Mouse (Mus musculus) forebrain, embryonic 14.5 days (tissue): ENCODE results near the gene Fam184b. TPM values are rescaled to one million over a fixed set of nuclear protein-coding genes. Genes with fewer than 3 reads are reported as not detected.
A peak's percentile ranks its signal among the peaks of the same experiment; 100 is the strongest.

Source experiments
- ATAC-seq: fragments of 200-750 bp; cut with Nextera tagmentation; 2 replicates; pipeline ENCODE4 v1.8.0; 2017; ENCODE audit warnings: mild to moderate bottlenecking, moderate library complexity
- DNase-seq: peaks from one replicate; pipeline ENCODE4 v3.0.0-alpha.2; 2015; ENCODE audit warnings: low spot score
- H3K27ac ChIP-seq: fragments of 300-500 bp; sonication (generic); 2 replicates; pipeline ENCODE4 v1.5.1; 2014; ENCODE audit warnings: low read depth, mild to moderate bottlenecking, control low read depth, low read length, moderate library complexity
- H3K27me3 ChIP-seq: fragments of 300-500 bp; sonication (generic); replicated peaks from 2 replicates; pipeline ENCODE4 v1.6.1; 2014; ENCODE audit warnings: low read length, control low read depth, mixed read lengths; ENCODE audit not compliant: control insufficient read depth, insufficient read depth
- H3K36me3 ChIP-seq: fragments of 300-500 bp; sonication (generic); 2 replicates; pipeline ENCODE4 v1.6.1; 2014; ENCODE audit warnings: low read length, control low read depth; ENCODE audit not compliant: control insufficient read depth, insufficient read depth
- H3K4me1 ChIP-seq: fragments of 300-500 bp; sonication (generic); 2 replicates; pipeline ENCODE4 v1.6.1; 2014; ENCODE audit warnings: antibody characterized with exemption, low read length, control low read depth; ENCODE audit not compliant: control insufficient read depth, insufficient read depth
- H3K4me2 ChIP-seq: fragments of 300-500 bp; sonication (generic); 2 replicates; pipeline ENCODE4 v1.6.1; 2014; ENCODE audit warnings: mild to moderate bottlenecking, control low read depth, low read length
- H3K4me3 ChIP-seq: fragments of 300-500 bp; sonication (generic); 2 replicates; pipeline ENCODE4 v1.5.1; 2014; ENCODE audit warnings: low read depth, low read length, control low read depth
- H3K9ac ChIP-seq: fragments of 300-500 bp; sonication (generic); 2 replicates; pipeline ENCODE4 v1.6.1; 2014; ENCODE audit warnings: mild to moderate bottlenecking, low read length, control low read depth, moderate library complexity
- H3K9me3 ChIP-seq: fragments of 300-500 bp; sonication (generic); replicated peaks from 2 replicates; pipeline ENCODE4 v1.6.1; 2016; ENCODE audit warnings: low read length, control low read depth, mixed read lengths; ENCODE audit not compliant: control insufficient read depth
- WGBS: fragments of 180-500 bp; shearing (Covaris S2); extraction: QIAGEN DNeasy Blood & Tissue Kit; methylation state at CpG from one replicate; pipeline ENCODE4 v1.1.7; 2014; 5-methylcytosine and 5-hydroxymethylcytosine counted together
- polyA plus RNA-seq: library from polyadenylated mRNA; unstranded; fragments of >200 nt; fragmentation: Nextera tagmentation; extraction: Ambion mirVana; gene quantifications from 2 replicates; pipeline ENCODE4 v1.2.1, GENCODE M21; 2014

Gene Fam184b
- polyA plus RNA-seq, 1 experiment from 2014 or later, result 2.9 TPM

DNA sequence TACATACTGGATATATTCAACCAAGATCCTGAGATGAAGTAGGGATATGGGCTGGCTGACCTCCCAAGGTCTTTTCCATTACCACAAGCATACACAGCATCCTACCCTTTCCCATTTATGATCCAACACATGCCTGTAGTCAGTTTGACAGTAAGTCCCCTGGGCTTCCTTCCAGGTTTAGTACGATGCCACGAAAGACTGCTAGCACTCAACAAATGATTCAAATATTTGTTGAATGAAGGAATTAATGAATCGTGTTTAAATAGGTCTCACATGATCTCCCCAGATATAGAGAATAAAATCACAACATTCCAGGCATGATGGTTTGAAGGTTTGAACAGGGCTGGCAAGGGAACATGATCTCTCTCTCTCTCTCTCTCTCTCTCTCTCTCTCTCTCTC is 1.0 kb downstream of the Fam184b start:
- Histone ChIP-seq H3K9me3 (no peaks in the 10 kb centered on the region), H3K4me3 (peak overlapping the region; percentile 47; the same call in 1 of the 2 replicates), H3K27me3 (no peaks in the 10 kb centered on the region), H3K27ac (no peak overlapping the region), H3K36me3 (no peaks in the 10 kb centered on the region), H3K4me1 (no peaks in the 10 kb centered on the region), H3K4me2 (peak overlapping the region; percentile 73), H3K9ac (no peak overlapping the region; the same call in 1 of the 2 replicates)
- WGBS, result 22% methylated on average over 3 of the region's 3 CpGs
- peak; percentile 60 for DNase-seq
- peak; percentile 33; the same call in 1 of the 2 replicates for ATAC-seq

DNA sequence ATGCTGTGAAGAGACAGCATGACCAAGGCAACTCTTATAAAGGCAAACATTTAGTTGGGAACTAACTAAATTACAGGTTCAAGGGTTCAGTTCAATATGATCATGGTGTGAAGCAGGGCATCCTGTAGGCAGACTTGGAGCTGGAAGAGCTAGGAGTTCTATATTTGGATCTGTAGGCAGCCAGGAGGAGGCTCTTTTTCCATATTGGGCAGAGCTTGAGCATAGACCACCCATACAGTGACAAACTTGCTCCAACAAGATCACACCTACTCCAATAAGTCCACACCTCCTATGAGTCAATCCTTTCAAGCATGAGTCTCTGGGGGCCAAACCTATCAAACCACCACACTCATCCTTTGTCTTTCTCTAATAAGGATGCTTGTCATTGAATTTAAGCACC is 9.9 kb downstream of the Fam184b start:
- no peak for ATAC-seq
- Histone ChIP-seq H3K4me1 (no peaks in the 10 kb centered on the region), H3K9ac (no peak overlapping the region), H3K27me3 (no peaks in the 10 kb centered on the region), H3K27ac (no peak overlapping the region), H3K4me2 (no peak overlapping the region), H3K9me3 (no peaks in the 10 kb centered on the region; the same call in 1 of the 2 replicates), H3K4me3 (no peak overlapping the region), H3K36me3 (no peaks in the 10 kb centered on the region)
- DNase-seq, result no peak

DNA sequence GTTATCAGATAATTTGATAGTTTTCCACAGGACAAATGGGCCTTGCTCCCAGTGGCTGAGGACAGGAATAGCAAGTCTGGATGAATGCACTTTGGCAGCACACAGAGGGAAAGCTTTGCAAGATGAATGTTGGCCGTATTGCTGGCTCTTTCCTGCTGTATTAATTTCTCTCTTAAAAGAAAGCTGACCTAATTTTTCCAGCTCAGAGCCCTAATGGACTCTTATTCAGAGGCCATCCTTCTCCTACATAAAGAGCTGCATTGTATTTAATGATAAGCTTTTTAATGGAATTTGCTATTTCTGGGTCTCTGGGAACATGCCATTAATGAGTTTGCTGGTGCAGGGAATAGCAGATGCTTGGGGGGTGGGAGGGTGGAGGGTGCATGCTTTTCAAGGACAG is 11.6 kb downstream of the Fam184b start:
- 13% methylated on average over 1 of the region's 1 CpGs for WGBS
- Histone ChIP-seq H3K9me3 (no peaks in the 10 kb centered on the region; the same call in 1 of the 2 replicates), H3K9ac (no peak overlapping the region), H3K36me3 (no peaks in the 10 kb centered on the region), H3K4me3 (no peak overlapping the region), H3K4me1 (no peaks in the 10 kb centered on the region), H3K27ac (no peak overlapping the region), H3K4me2 (no peak overlapping the region), H3K27me3 (no peaks in the 10 kb centered on the region)
- peak; percentile 78 for DNase-seq
- peak; percentile 94 for ATAC-seq

DNA sequence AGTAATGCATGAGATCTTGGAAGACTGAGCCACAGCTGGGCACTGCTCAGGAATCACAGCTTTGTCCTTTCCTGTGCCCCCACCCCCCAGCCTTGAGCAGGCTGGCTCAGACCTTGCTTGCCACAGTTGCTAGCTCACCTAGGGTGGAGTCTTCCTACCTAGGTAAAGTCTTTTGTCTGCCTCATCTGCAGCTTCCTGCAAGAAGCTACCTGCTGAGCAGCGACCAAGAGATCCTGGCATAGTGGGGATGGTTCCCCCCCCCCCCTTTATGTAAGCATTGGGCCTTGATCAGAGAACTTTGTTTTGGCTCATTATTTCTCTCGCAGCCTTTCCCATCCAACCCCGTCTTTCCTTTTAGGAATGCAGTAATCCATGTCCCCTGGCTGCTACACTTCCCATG is 17.9 kb downstream of the Fam184b start:
- H3K4me1 ChIP-seq, result no peaks in the 10 kb centered on the region
- ATAC-seq (no peak), DNase-seq (no peak)
- H3K4me3 ChIP-seq, result no peak overlapping the region
- H3K9me3 ChIP-seq, result no peaks in the 10 kb centered on the region; the same call in 1 of the 2 replicates
- WGBS, result 25% methylated on average over 3 of the region's 3 CpGs
- H3K4me2 ChIP-seq, result no peak overlapping the region
- H3K36me3 ChIP-seq, result no peaks in the 10 kb centered on the region
- H3K9ac ChIP-seq, result no peak overlapping the region
- H3K27ac ChIP-seq, result no peak overlapping the region
- no peaks in the 10 kb centered on the region for H3K27me3 ChIP-seq

DNA sequence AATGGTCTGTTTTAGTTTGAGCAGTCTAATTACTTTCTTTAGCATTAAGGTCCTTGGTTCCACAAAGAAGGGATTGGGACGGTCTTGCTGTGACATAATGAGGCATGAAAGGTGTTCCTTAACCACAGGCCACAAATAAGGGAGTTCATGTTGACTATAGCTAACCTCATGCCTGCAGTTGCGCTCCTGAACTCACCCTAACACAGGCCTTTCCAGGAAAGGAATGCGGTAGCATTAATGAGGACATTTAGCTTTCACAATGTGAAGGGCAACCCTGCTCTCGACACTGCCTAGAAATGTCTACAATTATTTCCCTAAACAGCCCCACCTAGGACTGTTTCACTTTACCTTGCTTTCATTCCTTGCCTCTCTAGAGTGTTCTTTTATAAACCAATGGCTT is 40.4 kb downstream of the Fam184b start:
- H3K9me3 ChIP-seq, result no peaks in the 10 kb centered on the region
- H3K27ac ChIP-seq, result no peak overlapping the region
- no peak overlapping the region for H3K4me2 ChIP-seq
- no peak overlapping the region for H3K4me3 ChIP-seq
- H3K27me3 ChIP-seq, result no peaks in the 10 kb centered on the region
- ATAC-seq, result no peak
- no peak overlapping the region for H3K9ac ChIP-seq
- 15% methylated on average over 4 of the region's 4 CpGs for WGBS
- H3K36me3 ChIP-seq, result no peaks in the 10 kb centered on the region
- DNase-seq, result no peak
- H3K4me1 ChIP-seq, result peaks cover 9% of the 10 kb centered on the region; the same call in 1 of the 2 replicates

DNA sequence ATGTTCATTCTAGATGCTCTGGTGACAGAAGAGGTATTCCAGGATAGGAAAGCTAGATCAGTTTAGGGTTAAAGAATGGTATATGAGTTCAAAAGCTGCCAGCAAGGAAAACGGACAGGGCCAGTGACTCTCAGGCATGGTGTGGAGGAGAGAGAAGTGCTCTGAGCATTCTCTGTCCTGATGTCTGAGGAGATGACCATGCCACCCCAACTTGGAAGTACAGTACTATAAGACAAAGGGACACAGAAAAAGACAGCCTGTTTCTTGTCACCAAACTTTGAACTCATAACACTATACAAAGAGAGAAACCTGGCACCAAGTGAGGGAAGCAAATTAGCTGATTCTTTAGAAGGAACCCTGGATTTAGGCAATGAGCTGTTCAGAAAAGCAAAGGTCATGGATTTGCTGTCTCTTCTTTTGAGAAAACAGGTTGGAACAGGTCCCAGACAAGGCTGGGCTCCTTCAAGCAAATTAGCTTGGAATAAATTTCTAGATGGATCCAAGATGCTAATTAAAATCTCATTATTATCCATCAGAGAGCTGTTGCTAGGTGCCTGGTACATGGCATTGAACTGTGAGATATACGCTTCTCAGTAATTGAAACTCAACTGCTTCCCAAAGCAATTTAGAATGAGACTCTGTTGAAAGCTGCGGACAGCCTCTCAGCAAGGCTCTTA is 43.9 kb downstream of the Fam184b start:
- H3K27ac ChIP-seq, result peak overlapping the region; percentile 79; the same call in 1 of the 2 replicates
- WGBS, result 7% methylated on average over 3 of the region's 3 CpGs
- no peaks in the 10 kb centered on the region for H3K9me3 ChIP-seq
- H3K27me3 ChIP-seq, result no peaks in the 10 kb centered on the region
- no peaks in the 10 kb centered on the region for H3K36me3 ChIP-seq
- H3K4me3 ChIP-seq, result no peak overlapping the region
- peaks cover 9% of the 10 kb centered on the region; the same call in 1 of the 2 replicates for H3K4me1 ChIP-seq
- peak; percentile 95 for ATAC-seq
- H3K9ac ChIP-seq, result no peak overlapping the region
- H3K4me2 ChIP-seq, result no peak overlapping the region
- peak; percentile 96 for DNase-seq

DNA sequence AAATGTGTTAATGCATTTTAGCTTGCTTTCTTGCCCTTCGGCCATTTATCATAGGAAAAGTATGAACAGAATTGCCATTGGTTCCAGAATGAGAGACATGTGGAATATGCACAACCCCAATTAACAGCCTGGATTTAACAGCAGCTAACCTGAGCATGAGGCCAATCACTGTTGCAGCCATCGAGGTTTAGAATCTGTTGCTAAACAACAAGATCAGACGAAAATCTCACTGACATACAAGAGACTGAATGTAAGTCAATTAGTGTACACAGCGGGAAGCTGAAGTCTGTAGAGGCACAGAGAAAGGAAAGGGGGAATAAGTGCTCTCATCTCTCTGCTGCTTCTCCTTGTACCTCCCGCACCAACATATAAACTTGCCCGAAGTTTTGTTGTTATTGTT is 46.1 kb downstream of the Fam184b start:
- Histone ChIP-seq H3K4me1 (peaks cover 7% of the 10 kb centered on the region; the same call in 1 of the 2 replicates), H3K9ac (no peak overlapping the region), H3K36me3 (no peaks in the 10 kb centered on the region), H3K9me3 (no peaks in the 10 kb centered on the region), H3K27ac (no peak overlapping the region), H3K4me3 (no peak overlapping the region), H3K27me3 (no peaks in the 10 kb centered on the region), H3K4me2 (no peak overlapping the region)
- peak; percentile 63 for DNase-seq
- WGBS, result 30% methylated on average over 6 of the region's 6 CpGs
- no peak for ATAC-seq

DNA sequence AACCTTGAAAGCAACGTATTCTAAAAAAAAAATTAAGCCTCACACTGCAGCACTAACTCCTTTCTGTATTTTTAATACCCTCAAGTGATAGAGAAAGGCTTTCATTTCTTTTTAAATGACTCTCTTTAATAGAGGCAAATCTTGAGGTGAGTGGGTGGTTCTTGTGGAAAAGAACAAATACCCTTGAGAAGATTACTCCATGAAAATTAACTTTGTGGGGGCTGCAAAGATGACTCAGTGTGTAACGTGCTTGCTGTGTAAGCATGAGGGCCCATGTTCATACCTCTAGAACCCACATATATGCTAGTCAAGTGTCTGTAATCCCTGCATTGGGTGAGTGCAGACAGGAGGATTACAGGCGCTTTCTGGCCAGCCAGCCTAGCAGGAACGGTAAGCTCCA is 49.3 kb downstream of the Fam184b start:
- Histone ChIP-seq H3K4me3 (no peak overlapping the region), H3K9me3 (no peaks in the 10 kb centered on the region), H3K36me3 (no peaks in the 10 kb centered on the region), H3K27ac (no peak overlapping the region), H3K27me3 (no peaks in the 10 kb centered on the region), H3K4me2 (no peak overlapping the region), H3K9ac (no peak overlapping the region), H3K4me1 (no peaks in the 10 kb centered on the region)
- no peak for DNase-seq
- WGBS, result 84% methylated on average over 4 of the region's 4 CpGs
- no peak for ATAC-seq

DNA sequence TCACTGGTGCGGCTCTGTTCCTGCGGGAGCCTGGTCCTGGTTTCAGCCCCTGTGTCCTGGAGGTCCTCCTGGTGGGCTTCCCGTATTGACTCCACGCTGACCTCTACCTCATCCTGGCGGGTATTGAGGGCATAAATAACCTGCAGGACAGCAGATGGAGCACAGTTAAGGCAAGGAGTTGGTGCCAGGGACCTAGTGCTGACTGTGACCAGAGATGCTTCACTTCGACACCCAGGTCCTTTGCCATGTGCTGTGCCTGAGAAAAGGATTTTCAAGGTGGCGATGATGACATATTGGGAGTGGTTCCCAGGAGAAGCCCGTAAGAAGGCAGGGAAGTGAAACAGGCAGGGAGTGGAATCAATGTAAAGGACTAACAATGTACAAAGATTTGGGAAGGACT is 54.8 kb downstream of the Fam184b start:
- Histone ChIP-seq H3K9me3 (no peaks in the 10 kb centered on the region), H3K9ac (no peak overlapping the region), H3K4me2 (no peak overlapping the region), H3K4me1 (no peaks in the 10 kb centered on the region), H3K27ac (no peak overlapping the region), H3K36me3 (no peaks in the 10 kb centered on the region), H3K27me3 (no peaks in the 10 kb centered on the region), H3K4me3 (no peak overlapping the region)
- no peak for ATAC-seq
- WGBS, result 85% methylated on average over 8 of the region's 8 CpGs
- no peak for DNase-seq
